Mouse (Mus musculus): ENCODE measurements around the gene Defb35. TPM values are rescaled to one million over a fixed set of nuclear protein-coding genes. Genes with fewer than 3 reads are reported as not detected.
"Not testable (repeated sequence)": the region's sequence is repeated elsewhere in the genome, so short reads cannot be mapped to it uniquely, and the experiment has no call there.

Gene Defb35
- total RNA-seq (2015; ENCODE audit: low replicate concordance) (not detected in 2 replicates), total RNA-seq (2017; ENCODE audit: low replicate concordance) (not detected in 2 replicates)

- ATAC-seq (replicated peaks; ENCODE audit: low FRiP score, poor library complexity, severe bottlenecking) = not testable (repeated sequence)
Observed at GRCm38 (mm10) chr8:21938052-21938451, at the start of gene Defb35. Gene Defb35, plus strand, starts transcription at chr8:21938352.

GRCm38 (mm10) chr8:21906290-21906689 is 31.9 kb upstream of the Defb35 start, which contains the start of gene Defb11:
Gene Defb11, minus strand, starts transcription at chr8:21906412.
- ATAC-seq (replicated peaks; ENCODE audit: low FRiP score, poor library complexity, severe bottlenecking) = not testable (repeated sequence)

- ATAC-seq (replicated peaks; ENCODE audit: low FRiP score, poor library complexity, severe bottlenecking) = no peak
Observed at GRCm38 (mm10) chr8:21911931-21912330, 26.2 kb upstream of the Defb35 start.

- ATAC-seq (replicated peaks; ENCODE audit: low FRiP score, poor library complexity, severe bottlenecking) = no peak
Observed at GRCm38 (mm10) chr8:21912554-21912953, 25.6 kb upstream of the Defb35 start.

GRCm38 (mm10) chr8:21915625-21916024 is 22.5 kb upstream of the Defb35 start:
- ATAC-seq (replicated peaks; ENCODE audit: low FRiP score, poor library complexity, severe bottlenecking) = no peak

- not testable (repeated sequence) for ATAC-seq (replicated peaks; ENCODE audit: low FRiP score, poor library complexity, severe bottlenecking)
Observed at GRCm38 (mm10) chr8:21930754-21931153, 7.4 kb upstream of the Defb35 start.

GRCm38 (mm10) chr8:21932610-21933009 is 5.5 kb upstream of the Defb35 start, which contains the start of gene Defb15:
Gene Defb15, minus strand, starts transcription at chr8:21932710.
- ATAC-seq (replicated peaks; ENCODE audit: low FRiP score, poor library complexity, severe bottlenecking) = no peak

- no peak for ATAC-seq (replicated peaks; ENCODE audit: low FRiP score, poor library complexity, severe bottlenecking)
Observed at GRCm38 (mm10) chr8:21946462-21946861, 8.3 kb downstream of the Defb35 start, which contains the start of gene Defb13. Gene Defb13, plus strand, starts transcription at chr8:21946762.

- ATAC-seq (replicated peaks; ENCODE audit: low FRiP score, poor library complexity, severe bottlenecking) = no peak
Observed at GRCm38 (mm10) chr8:21947311-21948017, 9.3 kb downstream of the Defb35 start.

- ATAC-seq (replicated peaks; ENCODE audit: low FRiP score, poor library complexity, severe bottlenecking) = no peak
Observed at GRCm38 (mm10) chr8:21955321-21955720, 17.2 kb downstream of the Defb35 start.

GRCm38 (mm10) chr8:21956336-21956735 is 18.2 kb downstream of the Defb35 start:
- ATAC-seq (replicated peaks; ENCODE audit: low FRiP score, poor library complexity, severe bottlenecking) = no peak

GRCm38 (mm10) chr8:21958414-21958813 is 20.3 kb downstream of the Defb35 start, which contains the start of gene Fam90a1a:
Gene Fam90a1a, plus strand, starts transcription at chr8:21958714.
- no peak for ATAC-seq (replicated peaks; ENCODE audit: low FRiP score, poor library complexity, severe bottlenecking)

- ATAC-seq (replicated peaks; ENCODE audit: low FRiP score, poor library complexity, severe bottlenecking) = no peak
Observed at GRCm38 (mm10) chr8:21966646-21967045, 28.5 kb downstream of the Defb35 start.

GRCm38 (mm10) chr8:21969475-21969874 is 31.3 kb downstream of the Defb35 start, which contains the start of gene Ccdc70:
Gene Ccdc70, plus strand, starts transcription at chr8:21969775.
- no peak for ATAC-seq (replicated peaks; ENCODE audit: low FRiP score, poor library complexity, severe bottlenecking)

- no peak for ATAC-seq (replicated peaks; ENCODE audit: low FRiP score, poor library complexity, severe bottlenecking)
Observed at GRCm38 (mm10) chr8:21978193-21978592, 40.0 kb downstream of the Defb35 start.

GRCm38 (mm10) chr8:21981664-21982337 is 43.6 kb downstream of the Defb35 start:
- ATAC-seq (replicated peaks; ENCODE audit: low FRiP score, poor library complexity, severe bottlenecking) = no peak

Other genes starting within 250 kb of the Defb35 start
- gene AY761184, start 234.7 kb upstream of the Defb35 start, total RNA-seq (2015; ENCODE audit: low replicate concordance) = not detected in 2 replicates
- gene AY761184, start 234.7 kb upstream of the Defb35 start, total RNA-seq (2017; ENCODE audit: low replicate concordance) = not detected in 2 replicates
- gene Defa24, start 203.9 kb upstream of the Defb35 start, total RNA-seq (2015; ENCODE audit: low replicate concordance) = not detected in 2 replicates
- not detected in 2 replicates for gene Defa24, start 203.9 kb upstream of the Defb35 start, total RNA-seq (2017; ENCODE audit: low replicate concordance)
- not detected in 2 replicates for gene Defb50, start 114.8 kb upstream of the Defb35 start, total RNA-seq (2015; ENCODE audit: low replicate concordance)
- gene Defb50, start 114.8 kb upstream of the Defb35 start, total RNA-seq (2017; ENCODE audit: low replicate concordance) = not detected in 2 replicates
- gene Defb2, start 98.4 kb upstream of the Defb35 start, total RNA-seq (2015; ENCODE audit: low replicate concordance) = not detected in 2 replicates
- gene Defb2, start 98.4 kb upstream of the Defb35 start, total RNA-seq (2017; ENCODE audit: low replicate concordance) = not detected in 2 replicates
- gene Defb10, start 79.5 kb upstream of the Defb35 start, total RNA-seq (2015; ENCODE audit: low replicate concordance) = not detected in 2 replicates
- not detected in 2 replicates for gene Defb10, start 79.5 kb upstream of the Defb35 start, total RNA-seq (2017; ENCODE audit: low replicate concordance)
- not detected in 2 replicates for gene Defb9, start 52.9 kb upstream of the Defb35 start, total RNA-seq (2015; ENCODE audit: low replicate concordance)
- not detected in 2 replicates for gene Defb9, start 52.9 kb upstream of the Defb35 start, total RNA-seq (2017; ENCODE audit: low replicate concordance)
- gene Defb11, start 31.9 kb upstream of the Defb35 start, total RNA-seq (2015; ENCODE audit: low replicate concordance) = not detected in 2 replicates
- not detected in 2 replicates for gene Defb11, start 31.9 kb upstream of the Defb35 start, total RNA-seq (2017; ENCODE audit: low replicate concordance)
- gene Defb15, start 5.6 kb upstream of the Defb35 start, total RNA-seq (2015; ENCODE audit: low replicate concordance) = not detected in 2 replicates
- gene Defb15, start 5.6 kb upstream of the Defb35 start, total RNA-seq (2017; ENCODE audit: low replicate concordance) = not detected in 2 replicates
- not detected in 2 replicates for gene Defb13, start 8.4 kb downstream of the Defb35 start, total RNA-seq (2015; ENCODE audit: low replicate concordance)
- not detected in 2 replicates for gene Defb13, start 8.4 kb downstream of the Defb35 start, total RNA-seq (2017; ENCODE audit: low replicate concordance)
- not detected in 2 replicates for gene Fam90a1a, start 20.4 kb downstream of the Defb35 start, total RNA-seq (2015; ENCODE audit: low replicate concordance)
- gene Fam90a1a, start 20.4 kb downstream of the Defb35 start, total RNA-seq (2017; ENCODE audit: low replicate concordance) = not detected in 2 replicates
- not detected in 2 replicates for gene Ccdc70, start 31.4 kb downstream of the Defb35 start, total RNA-seq (2015; ENCODE audit: low replicate concordance)
- not detected in 2 replicates for gene Ccdc70, start 31.4 kb downstream of the Defb35 start, total RNA-seq (2017; ENCODE audit: low replicate concordance)
- gene Atp7b, start 122.0 kb downstream of the Defb35 start, total RNA-seq (2015; ENCODE audit: low replicate concordance) = 8.6 and 11.3 TPM in 2 replicates
- gene Atp7b, start 122.0 kb downstream of the Defb35 start, total RNA-seq (2017; ENCODE audit: low replicate concordance) = 4.5 and 8.5 TPM in 2 replicates
- gene Alg11, start 122.4 kb downstream of the Defb35 start, total RNA-seq (2015; ENCODE audit: low replicate concordance) = 3.2 and 5.4 TPM in 2 replicates
- 4.7 and 28.4 TPM in 2 replicates for gene Alg11, start 122.4 kb downstream of the Defb35 start, total RNA-seq (2017; ENCODE audit: low replicate concordance)
- gene Nek5, start 186.7 kb downstream of the Defb35 start, total RNA-seq (2015; ENCODE audit: low replicate concordance) = not detected in 2 replicates
- not detected in 2 replicates for gene Nek5, start 186.7 kb downstream of the Defb35 start, total RNA-seq (2017; ENCODE audit: low replicate concordance)
- gene Nek3, start 228.1 kb downstream of the Defb35 start, total RNA-seq (2015; ENCODE audit: low replicate concordance) = 18.9 and 45.0 TPM in 2 replicates
- gene Nek3, start 228.1 kb downstream of the Defb35 start, total RNA-seq (2017; ENCODE audit: low replicate concordance) = 39.0 and 46.9 TPM in 2 replicates
- 292 and 294 TPM in 2 replicates for gene Ckap2, start 247.5 kb downstream of the Defb35 start, total RNA-seq (2015; ENCODE audit: low replicate concordance)
- gene Ckap2, start 247.5 kb downstream of the Defb35 start, total RNA-seq (2017; ENCODE audit: low replicate concordance) = 270 and 283 TPM in 2 replicates

Data from erythroid progenitor cell, adult 5-6 weeks (primary cell).